Mouse (Mus musculus): ENCODE measurements around the gene Kif2c. TPM values are rescaled to one million over a fixed set of nuclear protein-coding genes. Genes with fewer than 3 reads are reported as not detected.

The Kif2c gene
- 5.0 and 8.4 TPM in 2 replicates for total RNA-seq (2014; rRNA removed)
- polyA plus RNA-seq (2015; fragmentation: Nextera tagmentation; extraction: Ambion mirVana), result 6.9 and 10.1 TPM in 2 replicates

GRCm38 (mm10) chr4:117181863-117182758 is at the start of gene Kif2c:
Gene Kif2c, minus strand, starts transcription at chr4:117182639.
- no peak for TF ChIP-seq CTCF (IDR thresholded peaks at IDR 0.05; ENCODE audit: low read depth)
- H3K27ac ChIP-seq, result peak within 1 kb of the TSS; percentile 68; the same call in 1 of the 2 replicates
- H3K9ac ChIP-seq (replicated peaks; ENCODE audit: low read length), result peak within 1 kb of the TSS; percentile 43
- no peaks in the 10 kb centered on the region for H3K36me3 ChIP-seq (ENCODE audit: insufficient read depth, low read length)
- no peaks in the 10 kb centered on the region for H3K4me1 ChIP-seq (ENCODE audit: insufficient read depth, low read length)
- peak within 1 kb of the TSS; percentile 59 for H3K4me3 ChIP-seq (ENCODE audit: low read length)
- H3K9me3 ChIP-seq (ENCODE audit: low read length), result no peaks in the 10 kb centered on the region
- WGBS, result 2% methylated on average over 42 of the region's 42 CpGs
- peak within 1 kb of the TSS; percentile 91 for H3K4me2 ChIP-seq (ENCODE audit: low read depth, low read length)
- H3K27me3 ChIP-seq (ENCODE audit: insufficient read depth, low read length), result no peaks in the 10 kb centered on the region
- peak; percentile 95 for DNase-seq (ENCODE audit: low spot score)
- peak; percentile 98 for ATAC-seq

DNA sequence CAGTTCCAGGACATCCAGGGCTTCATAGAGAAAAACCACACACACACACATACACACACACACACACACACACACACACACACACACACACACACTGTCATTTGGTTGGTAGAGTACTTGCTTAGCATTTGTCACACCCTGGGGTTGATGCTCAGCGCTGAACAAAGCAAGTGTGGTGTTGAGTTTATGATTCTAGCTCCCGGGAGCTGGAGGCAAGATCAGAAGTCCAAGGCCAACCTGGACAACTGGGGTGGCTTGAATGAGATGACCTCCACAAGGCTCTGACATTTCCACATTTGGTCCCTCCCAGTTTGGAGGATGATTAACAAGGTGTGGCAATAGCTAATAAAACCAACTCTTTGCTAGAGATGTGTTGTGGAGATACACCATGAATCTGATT is 48.8 kb upstream of the Kif2c start:
- no peak for TF ChIP-seq CTCF (IDR thresholded peaks at IDR 0.05; ENCODE audit: low read depth)
- no peaks in the 10 kb centered on the region for H3K27me3 ChIP-seq (ENCODE audit: insufficient read depth, low read length)
- 95% methylated on average over 2 of the region's 2 CpGs for WGBS
- H3K9me3 ChIP-seq (ENCODE audit: low read length), result no peaks in the 10 kb centered on the region
- no peak overlapping the region for H3K4me3 ChIP-seq (ENCODE audit: low read length)
- H3K4me2 ChIP-seq (ENCODE audit: low read depth, low read length), result no peak overlapping the region
- H3K27ac ChIP-seq, result no peak overlapping the region
- DNase-seq (ENCODE audit: low spot score) (no peak), ATAC-seq (no peak)
- H3K36me3 ChIP-seq (ENCODE audit: insufficient read depth, low read length), result no peaks in the 10 kb centered on the region
- H3K4me1 ChIP-seq (ENCODE audit: insufficient read depth, low read length), result no peaks in the 10 kb centered on the region
- no peak overlapping the region for H3K9ac ChIP-seq (replicated peaks; ENCODE audit: low read length)

DNA sequence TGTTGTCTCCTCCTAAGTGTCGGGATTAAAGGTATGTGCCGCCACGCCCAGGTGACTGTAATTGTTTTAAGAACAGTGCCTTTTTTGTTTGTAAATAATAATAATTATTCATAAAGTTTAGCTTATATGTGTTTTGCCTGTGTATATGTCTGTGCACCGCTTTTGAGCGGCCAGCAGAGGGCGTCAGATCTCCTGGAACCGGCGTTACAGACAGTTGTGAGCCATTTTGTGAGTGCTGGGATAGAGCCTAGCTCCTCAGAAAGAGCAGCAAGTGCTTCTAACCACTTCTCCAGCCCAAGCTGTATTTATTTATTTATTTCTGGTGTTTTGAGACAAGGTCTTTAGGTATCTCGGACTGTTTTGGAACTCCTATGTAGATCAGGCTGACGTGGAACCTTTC is 47.9 kb upstream of the Kif2c start:
- 54% methylated on average over 10 of the region's 10 CpGs for WGBS
- Histone ChIP-seq H3K9me3 (ENCODE audit: low read length) (no peaks in the 10 kb centered on the region), H3K27me3 (ENCODE audit: insufficient read depth, low read length) (no peaks in the 10 kb centered on the region), H3K4me3 (ENCODE audit: low read length) (no peak overlapping the region), H3K36me3 (ENCODE audit: insufficient read depth, low read length) (no peaks in the 10 kb centered on the region), H3K27ac (no peak overlapping the region), H3K9ac (replicated peaks; ENCODE audit: low read length) (no peak overlapping the region), H3K4me1 (ENCODE audit: insufficient read depth, low read length) (no peaks in the 10 kb centered on the region), H3K4me2 (ENCODE audit: low read depth, low read length) (no peak overlapping the region)
- DNase-seq (ENCODE audit: low spot score), result no peak
- TF ChIP-seq CTCF (IDR thresholded peaks at IDR 0.05; ENCODE audit: low read depth), result peak; percentile 55
- no peak for ATAC-seq

DNA sequence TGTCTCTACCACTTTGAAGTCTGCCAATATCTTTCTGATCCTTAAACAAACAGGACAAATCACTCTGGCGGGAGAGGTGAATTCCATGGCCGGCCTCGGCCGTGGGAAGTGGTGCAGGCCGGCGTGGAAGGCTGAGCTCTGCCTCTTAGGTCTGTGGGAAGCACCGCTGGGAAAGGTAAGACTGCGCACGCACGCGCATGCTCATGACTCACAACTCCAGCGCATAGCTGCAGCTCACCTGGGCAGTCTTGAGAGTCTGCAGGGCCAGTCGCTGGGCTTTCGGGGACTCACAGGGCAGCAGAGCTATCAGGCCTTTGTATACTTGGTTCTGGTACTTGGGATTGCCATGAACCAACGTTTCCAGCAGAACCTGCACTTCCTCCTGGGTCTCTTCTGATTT is 47.2 kb upstream of the Kif2c start:
- no peak for DNase-seq (ENCODE audit: low spot score)
- no peak for TF ChIP-seq CTCF (IDR thresholded peaks at IDR 0.05; ENCODE audit: low read depth)

DNA sequence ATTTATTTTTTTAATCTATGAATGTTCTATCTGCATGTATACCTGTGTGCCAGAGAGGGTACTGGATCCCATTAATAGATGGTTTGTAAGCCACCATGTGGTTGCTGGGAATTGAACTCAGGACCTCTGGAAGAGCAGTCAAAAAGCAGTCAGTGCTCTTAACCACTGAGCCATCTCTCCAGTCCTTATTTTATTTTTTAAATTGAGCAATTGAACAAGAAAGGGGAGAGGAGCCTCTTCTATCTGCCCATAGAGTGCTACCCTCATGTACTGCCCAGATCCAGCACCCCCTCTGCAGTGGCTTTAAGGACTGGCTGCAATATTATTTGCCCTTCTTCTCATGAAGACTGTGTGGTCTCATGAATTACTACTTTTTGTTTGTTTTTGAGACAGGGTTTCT is 42.8 kb upstream of the Kif2c start:
- DNase-seq (ENCODE audit: low spot score) (no peak), ATAC-seq (no peak)
- H3K27me3 ChIP-seq (ENCODE audit: insufficient read depth, low read length), result no peaks in the 10 kb centered on the region
- H3K4me3 ChIP-seq (ENCODE audit: low read length), result no peak overlapping the region
- no peak for TF ChIP-seq CTCF (IDR thresholded peaks at IDR 0.05; ENCODE audit: low read depth)
- no peaks in the 10 kb centered on the region for H3K4me1 ChIP-seq (ENCODE audit: insufficient read depth, low read length)
- H3K36me3 ChIP-seq (ENCODE audit: insufficient read depth, low read length), result no peaks in the 10 kb centered on the region
- H3K9me3 ChIP-seq (ENCODE audit: low read length), result no peaks in the 10 kb centered on the region
- no peak overlapping the region for H3K27ac ChIP-seq
- H3K4me2 ChIP-seq (ENCODE audit: low read depth, low read length), result no peak overlapping the region
- H3K9ac ChIP-seq (replicated peaks; ENCODE audit: low read length), result no peak overlapping the region

More for the DNA sequence above, 47.2 kb upstream of the Kif2c start:
- no peak overlapping the region for H3K27ac ChIP-seq
- no peaks in the 10 kb centered on the region for H3K36me3 ChIP-seq (ENCODE audit: insufficient read depth, low read length)
- ATAC-seq, result no peak
- H3K4me3 ChIP-seq (ENCODE audit: low read length), result no peak overlapping the region
- H3K4me1 ChIP-seq (ENCODE audit: insufficient read depth, low read length), result no peaks in the 10 kb centered on the region
- H3K9me3 ChIP-seq (ENCODE audit: low read length), result no peaks in the 10 kb centered on the region
- no peaks in the 10 kb centered on the region for H3K27me3 ChIP-seq (ENCODE audit: insufficient read depth, low read length)
- no peak overlapping the region for H3K9ac ChIP-seq (replicated peaks; ENCODE audit: low read length)
- no peak overlapping the region for H3K4me2 ChIP-seq (ENCODE audit: low read depth, low read length)
- WGBS, result 81% methylated on average over 15 of the region's 15 CpGs

DNA sequence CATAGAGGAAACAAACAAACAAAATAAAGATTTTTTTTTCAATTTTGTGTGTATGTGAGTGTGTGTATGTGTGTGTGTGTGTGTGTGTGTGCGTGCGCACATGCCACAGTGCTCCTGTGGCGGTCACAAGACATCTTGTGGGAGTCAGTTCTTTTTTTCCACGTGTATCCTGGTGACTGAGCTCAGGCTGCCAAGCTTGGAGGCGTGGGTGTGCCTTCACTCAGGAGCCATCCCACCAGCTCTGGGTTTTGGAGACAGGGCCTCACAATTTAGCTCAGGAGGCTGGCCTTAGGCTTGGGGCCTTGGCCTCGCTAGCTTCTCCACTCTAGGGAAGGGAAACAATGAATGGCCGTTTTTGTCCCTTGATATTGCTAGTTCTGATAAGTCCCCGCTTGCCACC is 41.7 kb upstream of the Kif2c start:
- no peak for ATAC-seq

GRCm38 (mm10) chr4:117223001-117223400 is 40.6 kb upstream of the Kif2c start:
- H3K9me3 ChIP-seq (ENCODE audit: low read length), result no peaks in the 10 kb centered on the region
- ATAC-seq, result no peak
- no peaks in the 10 kb centered on the region for H3K36me3 ChIP-seq (ENCODE audit: insufficient read depth, low read length)
- H3K4me2 ChIP-seq (ENCODE audit: low read depth, low read length), result no peak overlapping the region
- no peak for DNase-seq (ENCODE audit: low spot score)
- no peak overlapping the region for H3K9ac ChIP-seq (replicated peaks; ENCODE audit: low read length)
- WGBS, result 58% methylated on average over 5 of the region's 5 CpGs
- H3K27ac ChIP-seq, result no peak overlapping the region
- no peak for TF ChIP-seq CTCF (IDR thresholded peaks at IDR 0.05; ENCODE audit: low read depth)
- H3K4me3 ChIP-seq (ENCODE audit: low read length), result no peak overlapping the region
- no peaks in the 10 kb centered on the region for H3K27me3 ChIP-seq (ENCODE audit: insufficient read depth, low read length)
- H3K4me1 ChIP-seq (ENCODE audit: insufficient read depth, low read length), result no peaks in the 10 kb centered on the region

More for the DNA sequence above, 41.7 kb upstream of the Kif2c start:
- Histone ChIP-seq H3K27ac (no peak overlapping the region), H3K9me3 (ENCODE audit: low read length) (no peaks in the 10 kb centered on the region), H3K27me3 (ENCODE audit: insufficient read depth, low read length) (no peaks in the 10 kb centered on the region), H3K36me3 (ENCODE audit: insufficient read depth, low read length) (no peaks in the 10 kb centered on the region), H3K4me3 (ENCODE audit: low read length) (no peak overlapping the region), H3K4me2 (ENCODE audit: low read depth, low read length) (no peak overlapping the region), H3K4me1 (ENCODE audit: insufficient read depth, low read length) (no peaks in the 10 kb centered on the region), H3K9ac (replicated peaks; ENCODE audit: low read length) (no peak overlapping the region)
- 81% methylated on average over 8 of the region's 8 CpGs for WGBS
- DNase-seq (ENCODE audit: low spot score), result no peak
- TF ChIP-seq CTCF (IDR thresholded peaks at IDR 0.05; ENCODE audit: low read depth), result no peak
